Mouse (Mus musculus) midbrain, embryonic 14.5 days (tissue): ENCODE data around the gene Sun1. TPM values are rescaled to one million over a fixed set of nuclear protein-coding genes. Genes with fewer than 3 reads are reported as not detected.
A peak's percentile ranks its signal among the peaks of the same experiment; 100 is the strongest.

ENCODE experiments used
- ATAC-seq: fragments of 200-750 bp; cut with Nextera tagmentation; 2 replicates; pipeline ENCODE4 v1.8.0; 2017; ENCODE audit warnings: moderate number of reproducible peaks, moderate library complexity; ENCODE audit not compliant: low FRiP score, low TSS enrichment
- DNase-seq: peaks from one replicate; pipeline ENCODE4 v3.0.0-alpha.2; 2015
- H3K27ac ChIP-seq: fragments of 300-500 bp; sonication (generic); replicated peaks from 2 replicates; pipeline ENCODE4 v1.5.1; 2014; ENCODE audit warnings: mild to moderate bottlenecking, low read depth, low read length, moderate library complexity
- H3K27me3 ChIP-seq: fragments of 300-500 bp; sonication (generic); 2 replicates; pipeline ENCODE4 v1.6.1; 2014; ENCODE audit warnings: low read length, control low read depth, mixed read lengths; ENCODE audit not compliant: control insufficient read depth, insufficient read depth
- H3K36me3 ChIP-seq: fragments of 300-500 bp; sonication (generic); 2 replicates; pipeline ENCODE4 v1.6.1; 2014; ENCODE audit warnings: low read length, control low read depth; ENCODE audit not compliant: control insufficient read depth, insufficient read depth
- H3K4me1 ChIP-seq: fragments of 300-500 bp; sonication (generic); 2 replicates; pipeline ENCODE4 v1.6.1; 2014; ENCODE audit warnings: mild to moderate bottlenecking, antibody characterized with exemption, low read length, control low read depth; ENCODE audit not compliant: control insufficient read depth, insufficient read depth
- H3K4me2 ChIP-seq: fragments of 300-500 bp; sonication (generic); 2 replicates; pipeline ENCODE4 v1.6.1; 2014; ENCODE audit warnings: mild to moderate bottlenecking, low read length, moderate library complexity
- H3K4me3 ChIP-seq: fragments of 300-500 bp; sonication (generic); replicated peaks from 2 replicates; pipeline ENCODE4 v1.5.1; 2014; ENCODE audit warnings: low read depth, low read length
- H3K9ac ChIP-seq: fragments of 300-500 bp; sonication (generic); replicated peaks from 2 replicates; pipeline ENCODE4 v1.6.1; 2014; ENCODE audit warnings: mild to moderate bottlenecking, low read length, moderate library complexity
- H3K9me3 ChIP-seq: fragments of 300-500 bp; sonication (generic); 2 replicates; pipeline ENCODE4 v1.6.1; 2016; ENCODE audit warnings: low read length, control low read depth, mixed read lengths; ENCODE audit not compliant: control insufficient read depth
- WGBS: fragments of 180-500 bp; shearing (Covaris S2); extraction: QIAGEN DNeasy Blood & Tissue Kit; methylation state at CpG from one replicate; pipeline ENCODE4 v1.1.7; 2014; 5-methylcytosine and 5-hydroxymethylcytosine counted together
- polyA plus RNA-seq: library from polyadenylated mRNA; unstranded; fragments of >200 nt; fragmentation: Nextera tagmentation; extraction: Ambion mirVana; gene quantifications from 2 replicates; pipeline ENCODE4 v1.2.1, GENCODE M21; 2014

The Sun1 gene
- polyA plus RNA-seq: 41.8 and 48.3 TPM in 2 replicates

- Histone ChIP-seq H3K4me3 (peak within 1 kb of the TSS; percentile 97), H3K9me3 (no peaks in the 10 kb centered on the region), H3K4me1 (peaks cover 14% of the 10 kb centered on the region), H3K27me3 (no peaks in the 10 kb centered on the region), H3K9ac (peak within 1 kb of the TSS; percentile 86), H3K36me3 (0 out of 2 replicates have a peak, but pooled peaks cover 3% of the 10 kb centered on the region), H3K27ac (peak within 1 kb of the TSS; percentile 80), H3K4me2 (peak within 1 kb of the TSS; percentile 84)
- WGBS: 1% methylated on average over 64 of the region's 64 CpGs
- ATAC-seq (peak; percentile 98), DNase-seq (peak; percentile 99)
Measured at GRCm38 (mm10) chr5:139199995-139200769, at the start of gene Sun1. Sun1 (plus strand) TSS chr5:139200637.

GRCm38 (mm10) chr5:139160899-139161298 lies 39.5 kb upstream of the Sun1 start:
- peaks cover 65% of the 10 kb centered on the region for H3K36me3 ChIP-seq
- no peak for DNase-seq
- ATAC-seq: no peak
- no peak overlapping the region for H3K9ac ChIP-seq
- 93% methylated on average over 8 of the region's 8 CpGs for WGBS
- no peak overlapping the region for H3K4me3 ChIP-seq
- H3K9me3 ChIP-seq: no peaks in the 10 kb centered on the region
- H3K4me2 ChIP-seq: no peak overlapping the region
- H3K27me3 ChIP-seq: no peaks in the 10 kb centered on the region
- no peak overlapping the region for H3K27ac ChIP-seq
- no peaks in the 10 kb centered on the region for H3K4me1 ChIP-seq

- no peak overlapping the region for H3K9ac ChIP-seq
- 97% methylated on average over 10 of the region's 10 CpGs for WGBS
- H3K4me2 ChIP-seq: no peak overlapping the region
- H3K4me1 ChIP-seq: no peaks in the 10 kb centered on the region
- H3K36me3 ChIP-seq: peaks cover 65% of the 10 kb centered on the region
- H3K4me3 ChIP-seq: no peak overlapping the region
- H3K9me3 ChIP-seq: no peaks in the 10 kb centered on the region
- H3K27me3 ChIP-seq: no peaks in the 10 kb centered on the region
- DNase-seq (no peak), ATAC-seq (no peak)
- H3K27ac ChIP-seq: no peak overlapping the region
Measured at GRCm38 (mm10) chr5:139161632-139162031, 38.8 kb upstream of the Sun1 start.

GRCm38 (mm10) chr5:139166781-139167361 lies 33.6 kb upstream of the Sun1 start:
- H3K27me3 ChIP-seq: no peaks in the 10 kb centered on the region
- 91% methylated on average over 6 of the region's 6 CpGs for WGBS
- no peaks in the 10 kb centered on the region for H3K4me1 ChIP-seq
- DNase-seq (no peak), ATAC-seq (no peak)
- no peak overlapping the region for H3K4me2 ChIP-seq
- H3K4me3 ChIP-seq: no peak overlapping the region
- no peak overlapping the region for H3K9ac ChIP-seq
- no peak overlapping the region for H3K27ac ChIP-seq
- no peaks in the 10 kb centered on the region for H3K9me3 ChIP-seq
- H3K36me3 ChIP-seq: peaks cover 82% of the 10 kb centered on the region

GRCm38 (mm10) chr5:139167548-139167947 lies 32.9 kb upstream of the Sun1 start:
- H3K9ac ChIP-seq: no peak overlapping the region
- H3K27ac ChIP-seq: no peak overlapping the region
- no peak overlapping the region for H3K4me2 ChIP-seq
- DNase-seq: no peak
- H3K27me3 ChIP-seq: no peaks in the 10 kb centered on the region
- no peak for ATAC-seq
- peaks cover 81% of the 10 kb centered on the region for H3K36me3 ChIP-seq
- no peaks in the 10 kb centered on the region for H3K9me3 ChIP-seq
- H3K4me1 ChIP-seq: no peaks in the 10 kb centered on the region
- 89% methylated on average over 1 of the region's 1 CpGs for WGBS
- H3K4me3 ChIP-seq: no peak overlapping the region

- WGBS: 98% methylated on average over 4 of the region's 4 CpGs
- ATAC-seq (no peak), DNase-seq (no peak)
- 0 out of 2 replicates have a peak, but pooled peaks cover 12% of the 10 kb centered on the region for H3K4me1 ChIP-seq
- no peak overlapping the region for H3K27ac ChIP-seq
- no peaks in the 10 kb centered on the region for H3K27me3 ChIP-seq
- no peak overlapping the region for H3K4me3 ChIP-seq
- H3K4me2 ChIP-seq: no peak overlapping the region
- H3K9ac ChIP-seq: no peak overlapping the region
- H3K9me3 ChIP-seq: no peaks in the 10 kb centered on the region
- peaks cover 72% of the 10 kb centered on the region for H3K36me3 ChIP-seq
Measured at GRCm38 (mm10) chr5:139171929-139172328, 28.5 kb upstream of the Sun1 start.

- H3K4me1 ChIP-seq: 0 out of 2 replicates have a peak, but pooled peaks cover 12% of the 10 kb centered on the region
- no peaks in the 10 kb centered on the region for H3K27me3 ChIP-seq
- H3K9me3 ChIP-seq: no peaks in the 10 kb centered on the region
- peak overlapping the region; percentile 70 for H3K27ac ChIP-seq
- ATAC-seq (peak; percentile 11; the same call in 1 of the 2 replicates), DNase-seq (no peak)
- peaks cover 75% of the 10 kb centered on the region for H3K36me3 ChIP-seq
- 0 out of 2 replicates have a peak overlapping the region, but pooled peaks have one; percentile 9 for H3K9ac ChIP-seq
- H3K4me2 ChIP-seq: no peak overlapping the region
- no peak overlapping the region for H3K4me3 ChIP-seq
- 64% methylated on average over 10 of the region's 10 CpGs for WGBS
Measured at GRCm38 (mm10) chr5:139174141-139174540, 26.3 kb upstream of the Sun1 start.

- Histone ChIP-seq H3K36me3 (peaks cover 72% of the 10 kb centered on the region), H3K9ac (no peak overlapping the region), H3K9me3 (no peaks in the 10 kb centered on the region), H3K27ac (peak overlapping the region; percentile 70), H3K27me3 (no peaks in the 10 kb centered on the region), H3K4me1 (0 out of 2 replicates have a peak, but pooled peaks cover 12% of the 10 kb centered on the region), H3K4me3 (no peak overlapping the region), H3K4me2 (no peak overlapping the region)
- DNase-seq: peak; percentile 74
- WGBS: 51% methylated on average over 10 of the region's 10 CpGs
- ATAC-seq: peak; percentile 76
Measured at GRCm38 (mm10) chr5:139174556-139175547, 25.6 kb upstream of the Sun1 start.
